Mouse (Mus musculus): ENCODE data around the gene Spag9. TPM values are rescaled to one million over a fixed set of nuclear protein-coding genes. Genes with fewer than 3 reads are reported as not detected.
A peak's percentile ranks its signal among the peaks of the same experiment; 100 is the strongest.

Gene Spag9
- 100 to 1,000 TPM; 112 to 130 TPM for total RNA-seq (2021)
- long read RNA-seq, experiment 1, partial matches to known transcripts: 0 of 12 reads
- long read RNA-seq, experiment 1, other reads (novel, unspliced or antisense): 12 of 12 reads
- long read RNA-seq, experiment 2, full-length matches to known transcripts: 3 of 18 reads
- long read RNA-seq, experiment 2, partial matches to known transcripts: 5 of 18 reads
- long read RNA-seq, experiment 2, other reads (novel, unspliced or antisense): 10 of 18 reads

GRCm38 (mm10) chr11:93995720-93996305 lies at the start of gene Spag9:
TSS of gene Spag9 (plus strand) at chr11:93996091.
- peak; percentile 92 to 94 for DNase-seq (ENCODE audit: low spot score in 2 of 2)

- DNase-seq (ENCODE audit: low spot score in 2 of 2): no peak
These were observed 46.9 kb upstream of the Spag9 start for GRCm38 (mm10) chr11:93948887-93949567.

- no peak for DNase-seq (ENCODE audit: low spot score in 2 of 2)
These were observed 45.8 kb upstream of the Spag9 start for GRCm38 (mm10) chr11:93950045-93950444.

DNA sequence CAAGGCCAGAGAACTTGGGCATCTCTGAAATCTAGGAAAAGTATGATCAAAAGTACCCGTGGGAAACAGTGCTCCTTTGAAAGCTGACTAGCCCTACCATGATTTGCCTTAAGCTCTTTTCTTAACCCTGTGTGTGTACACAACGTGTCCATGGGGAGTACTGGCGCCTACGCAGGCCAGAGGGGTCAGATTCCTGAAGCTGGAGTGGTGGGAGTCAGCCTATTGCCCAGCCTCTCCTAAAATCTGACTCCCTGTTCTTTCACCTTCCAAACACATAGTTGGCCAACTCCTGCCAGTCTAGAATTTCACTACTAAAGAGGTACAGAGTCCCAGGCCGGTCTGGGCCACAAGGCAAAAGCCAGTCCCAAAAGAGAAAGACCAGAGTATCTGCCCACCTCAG lies 43.5 kb upstream of the Spag9 start:
- no peak for DNase-seq (ENCODE audit: low spot score in 2 of 2)

- no peak for DNase-seq (ENCODE audit: low spot score in 2 of 2)
These were observed 41.1 kb upstream of the Spag9 start for GRCm38 (mm10) chr11:93954738-93955255.

GRCm38 (mm10) chr11:93955256-93956150 lies 40.4 kb upstream of the Spag9 start:
- DNase-seq (ENCODE audit: low spot score in 2 of 2): peak; percentile 87 to 89

DNA sequence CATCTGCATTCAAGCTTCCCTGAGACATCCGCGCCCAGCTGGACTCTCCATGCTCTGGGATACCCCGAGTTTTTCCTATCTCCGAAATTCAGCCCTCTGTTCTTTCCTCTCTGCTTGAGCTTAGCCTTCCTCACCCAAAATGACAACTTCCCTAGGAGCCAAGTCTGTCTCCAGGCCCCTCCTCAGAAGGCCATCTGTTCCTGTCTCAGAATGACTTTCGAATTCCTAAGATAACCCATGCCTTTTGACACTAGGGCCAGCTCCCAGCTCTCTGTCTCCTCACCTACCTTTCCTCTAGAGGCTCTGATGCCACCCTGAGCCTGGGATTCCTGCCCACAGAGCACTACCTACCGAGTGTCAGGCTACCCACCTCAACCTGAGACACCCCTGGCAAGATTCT lies 39.7 kb upstream of the Spag9 start, which contains the start of gene Nme2:
Gene Nme2 (minus strand): TSS at position 101 of the 400 bp plus-strand sequence.
- no peak for DNase-seq (ENCODE audit: low spot score in 2 of 2)

DNA sequence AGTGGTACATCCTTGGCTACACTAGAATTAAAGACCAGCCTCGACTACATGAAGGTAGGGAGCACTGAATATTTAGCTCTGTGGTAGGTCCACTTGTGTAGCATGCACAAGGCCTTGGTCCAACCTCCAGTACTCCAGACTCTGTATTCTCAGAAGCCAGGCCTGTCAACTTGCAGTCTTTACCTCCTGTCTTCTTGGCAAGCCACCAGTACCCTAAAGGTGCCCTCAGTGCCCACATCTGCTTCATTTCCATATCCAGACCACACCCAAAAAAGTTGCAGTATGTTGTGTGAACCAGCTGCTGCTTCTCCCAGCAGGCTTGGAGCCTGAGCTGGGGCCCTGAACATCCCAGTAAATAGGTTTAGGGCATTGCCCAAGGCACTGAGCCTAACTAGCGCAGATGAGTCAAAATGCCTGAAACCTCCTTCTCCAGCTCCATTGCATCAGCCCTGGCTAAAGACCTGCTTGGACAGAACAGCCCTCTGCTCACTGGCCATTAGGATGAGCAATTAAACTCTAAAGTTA lies 38.8 kb upstream of the Spag9 start:
- DNase-seq (ENCODE audit: low spot score in 2 of 2): no peak

- no peak for DNase-seq (ENCODE audit: low spot score in 2 of 2)
These were observed 38.1 kb upstream of the Spag9 start for GRCm38 (mm10) chr11:93957746-93958145.

DNA sequence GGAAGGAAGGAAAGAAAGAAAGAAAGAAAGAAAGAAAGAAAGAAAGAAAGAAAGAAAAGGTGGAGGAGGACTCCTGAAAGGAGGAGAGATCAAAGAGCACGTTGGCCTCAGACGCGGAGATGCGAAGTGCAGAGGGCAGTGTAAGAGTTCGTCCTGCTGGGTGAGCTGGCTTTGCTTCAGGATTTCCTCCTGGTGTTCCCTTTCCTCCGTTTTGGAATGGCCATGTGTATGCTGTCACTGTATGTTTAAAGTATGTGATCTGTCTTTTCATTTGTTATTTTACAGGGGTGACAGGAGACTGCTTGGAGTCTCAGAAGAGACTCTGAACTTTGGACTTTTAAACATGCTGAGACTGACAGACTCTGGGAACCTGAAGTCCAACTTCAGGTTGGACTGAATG lies 34.4 kb upstream of the Spag9 start:
- no peak for DNase-seq (ENCODE audit: low spot score in 2 of 2)

DNA sequence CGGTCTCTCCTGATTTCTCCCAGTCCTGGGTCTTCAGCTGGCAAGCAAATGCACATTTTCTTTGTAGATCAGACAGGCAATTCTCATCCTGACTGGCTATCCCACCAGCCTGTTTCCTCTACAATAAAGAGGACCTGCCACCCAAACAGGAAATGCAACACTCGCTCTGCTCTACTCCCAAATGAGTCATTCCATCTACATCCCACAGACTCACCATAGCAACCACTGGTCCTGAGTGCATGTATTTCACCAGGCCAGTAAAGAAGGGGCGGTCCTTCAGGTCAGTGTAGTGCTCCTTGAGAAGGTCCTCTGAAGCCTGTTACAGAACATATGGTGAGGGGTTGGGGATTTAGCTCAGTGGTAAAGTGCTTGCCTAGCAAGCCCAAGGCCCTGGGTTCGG lies 32.9 kb upstream of the Spag9 start:
- no peak for DNase-seq (ENCODE audit: low spot score in 2 of 2)

GRCm38 (mm10) chr11:93965391-93965790 lies 30.5 kb upstream of the Spag9 start:
- no peak for DNase-seq (ENCODE audit: low spot score in 2 of 2)

- no peak for DNase-seq (ENCODE audit: low spot score in 2 of 2)
These were observed 28.5 kb upstream of the Spag9 start for GRCm38 (mm10) chr11:93967381-93967780.

GRCm38 (mm10) chr11:93968005-93968847 lies 27.7 kb upstream of the Spag9 start, which contains the start of the genes Gm20390 and Nme1:
TSS of gene Gm20390 (minus strand) at chr11:93968293.
TSS of gene Nme1 (minus strand) at chr11:93968521.
- DNase-seq (ENCODE audit: low spot score in 2 of 2): peak; percentile 94 to 95

GRCm38 (mm10) chr11:93968848-93969128 lies 27.1 kb upstream of the Spag9 start:
- DNase-seq (ENCODE audit: low spot score in 2 of 2): no peak

- DNase-seq (ENCODE audit: low spot score in 2 of 2): no peak
These were observed 26.7 kb upstream of the Spag9 start for GRCm38 (mm10) chr11:93969171-93969570.

DNA sequence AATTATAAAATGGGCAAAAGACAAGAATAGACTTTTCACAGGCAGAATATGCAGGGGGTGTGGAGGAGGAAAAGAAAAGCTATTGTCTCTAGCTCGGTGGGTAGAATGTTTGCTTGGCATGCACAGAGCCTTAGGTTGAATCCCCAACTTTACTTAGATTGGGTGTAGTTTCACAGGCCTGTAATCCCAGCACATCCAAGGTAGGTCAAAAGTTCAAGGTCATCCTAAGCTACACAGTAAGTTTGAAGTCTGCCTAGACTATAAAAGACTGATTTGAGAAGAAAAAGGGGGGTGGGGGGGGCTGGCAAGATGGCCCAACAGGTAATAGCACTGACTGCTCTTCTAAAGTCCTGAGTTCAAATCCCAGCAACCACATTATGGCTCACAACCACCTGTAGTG lies 26.1 kb upstream of the Spag9 start:
- DNase-seq (ENCODE audit: low spot score in 2 of 2): no peak

- DNase-seq (ENCODE audit: low spot score in 2 of 2): no peak
These were observed 22.9 kb upstream of the Spag9 start for GRCm38 (mm10) chr11:93972951-93973350.

GRCm38 (mm10) chr11:93979502-93980049 lies 16.3 kb upstream of the Spag9 start:
- no peak for DNase-seq (ENCODE audit: low spot score in 2 of 2)

GRCm38 (mm10) chr11:93984619-93985018 lies 11.3 kb upstream of the Spag9 start:
- no peak for DNase-seq (ENCODE audit: low spot score in 2 of 2)

All from adrenal gland, adult 18-20 months (tissue).